8 mouse cellular contexts compared by ENCODE assay signal in the genomic region with DNA sequence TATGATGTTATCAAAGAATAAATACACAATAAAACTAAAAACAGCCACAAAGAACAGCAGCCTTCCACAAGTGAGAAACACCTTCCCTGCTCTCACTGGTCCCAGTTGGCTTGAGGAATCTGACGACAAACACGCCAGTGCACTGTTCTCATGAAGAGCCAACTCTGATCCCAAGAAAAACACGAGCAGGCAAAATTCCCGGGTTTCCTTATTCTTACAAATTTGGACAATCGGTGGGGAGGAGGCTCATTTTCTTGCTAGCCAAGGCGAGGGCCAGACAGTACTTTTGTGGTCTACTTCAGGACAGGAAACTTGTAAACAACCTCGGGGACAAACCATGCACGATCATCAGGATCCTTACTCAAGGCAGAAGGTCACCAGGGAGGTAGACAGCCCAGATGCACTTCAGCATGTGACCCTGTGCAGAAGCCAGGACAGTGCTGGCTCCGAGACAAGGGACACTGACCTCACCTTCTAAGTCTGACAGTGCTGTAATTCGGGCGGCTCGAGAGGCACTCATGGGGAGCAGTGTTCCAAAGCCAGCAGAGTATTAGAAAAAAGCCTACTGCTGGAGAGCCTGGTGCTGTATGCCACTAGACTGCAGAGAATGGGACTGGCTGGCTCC.
DNase-seq lines count a peak whose midpoint lies in the region; ATAC-seq lines count a peak whose summit lies in the region.

No protein-coding gene starts in this region.

- no peak overlapping the region for H3K9ac ChIP-seq in forebrain, embryonic 13.5 days

- 90% methylated on average over 12 of the region's 12 CpGs for WGBS in forebrain, embryonic 10.5 days
- 88% methylated on average over 12 of the region's 12 CpGs for WGBS in forebrain, embryonic 13.5 days

- peak overlapping the region; percentile 56 for H3K27ac ChIP-seq in forebrain, embryonic 10.5 days
- H3K27ac ChIP-seq in forebrain, embryonic 13.5 days = no peak overlapping the region

- no peak overlapping the region for H3K4me2 ChIP-seq in forebrain, embryonic 13.5 days

- H3K4me3 ChIP-seq in forebrain, embryonic 10.5 days = no peak overlapping the region
- no peak overlapping the region for H3K4me3 ChIP-seq in forebrain, embryonic 13.5 days

- peaks cover 53% of the 10 kb centered on the region for H3K4me1 ChIP-seq in forebrain, embryonic 10.5 days
- H3K4me1 ChIP-seq in forebrain, embryonic 13.5 days = peaks cover 8% of the 10 kb centered on the region; the same call in 1 of the 2 replicates

- no peaks in the 10 kb centered on the region; the same call in 1 of the 2 replicates for H3K9me3 ChIP-seq in forebrain, embryonic 10.5 days
- H3K9me3 ChIP-seq in forebrain, embryonic 13.5 days (replicated peaks) = no peaks in the 10 kb centered on the region

- H3K36me3 ChIP-seq in forebrain, embryonic 10.5 days (replicated peaks) = peaks cover 91% of the 10 kb centered on the region
- peaks cover 28% of the 10 kb centered on the region for H3K36me3 ChIP-seq in forebrain, embryonic 13.5 days (ENCODE audit: poor library complexity, severe bottlenecking)

- DNase-seq in forebrain, embryonic 10.5 days (ENCODE audit: extremely low spot score, low spot score) = no peak
- peak; percentile 84 for DNase-seq in gastrocnemius, postnatal 10 days
- DNase-seq in kidney, adult 9 months = peak; percentile 89
- DNase-seq in lung, postnatal 14 days = peak; percentile 59
- DNase-seq in spleen, adult 18-20 months = no peak
- no peak for DNase-seq in retina, embryonic 14.5 days (ENCODE audit: low spot score)
- DNase-seq in frontal cortex, postnatal 14 days (ENCODE audit: low spot score in 2 of 2) = no peak

- H3K27me3 ChIP-seq in forebrain, embryonic 10.5 days (ENCODE audit: poor library complexity, severe bottlenecking) = 0 out of 2 replicates have a peak, but pooled peaks cover 5% of the 10 kb centered on the region
- no peaks in the 10 kb centered on the region for H3K27me3 ChIP-seq in forebrain, embryonic 13.5 days

- no peak for ATAC-seq in forebrain, embryonic 13.5 days

Comparison
In these comparisons a context has a peak if more than half of its experiments do, and no peak if none do; other contexts are left out.
1. DNase-seq: peak in gastrocnemius, postnatal 10 days (single experiment), kidney, adult 9 months (single experiment) and lung, postnatal 14 days (single experiment); none in forebrain, embryonic 10.5 days (single experiment), spleen, adult 18-20 months (0 of 2), retina, embryonic 14.5 days (single experiment) and frontal cortex, postnatal 14 days (0 of 2).